Comparison of ENCODE assay signal across 7 mouse cellular contexts in the genomic region with DNA sequence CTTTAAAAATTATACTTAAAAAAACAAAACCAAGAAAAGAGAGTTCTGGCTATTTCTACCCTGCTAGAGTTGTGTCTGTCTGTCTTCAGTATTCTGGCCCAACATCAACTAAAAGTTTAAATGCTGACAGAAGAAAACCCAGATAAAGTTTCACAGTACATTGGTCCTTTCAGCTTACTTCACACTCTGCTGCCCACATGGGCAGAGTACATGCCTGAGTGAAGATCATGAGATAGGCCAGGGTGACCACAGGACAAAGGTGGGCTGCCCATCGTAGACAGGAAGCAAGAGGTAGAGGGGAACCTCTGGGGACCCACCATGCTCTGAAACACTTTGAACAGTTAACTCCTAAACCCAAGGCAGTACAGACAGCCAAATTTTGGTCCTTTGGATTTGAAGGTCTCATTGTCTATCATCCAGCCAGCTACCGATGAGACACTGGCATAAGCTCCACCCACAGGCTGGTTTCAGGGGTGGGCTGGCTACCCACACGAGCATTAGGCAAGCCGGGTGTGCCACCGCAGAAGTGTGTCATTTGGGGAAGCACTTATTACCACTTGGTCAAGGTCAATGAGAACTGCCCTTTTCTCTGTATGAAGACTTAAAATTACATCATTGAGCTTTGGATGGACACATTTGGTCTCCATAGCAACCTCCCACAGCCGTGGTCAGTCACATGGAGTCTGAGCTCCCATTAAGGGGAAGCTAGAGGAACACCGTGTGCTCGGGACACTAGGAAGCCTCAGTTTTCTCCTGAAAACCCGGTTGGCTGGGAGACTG. TPM values are rescaled to one million over a fixed set of nuclear protein-coding genes. Genes with fewer than 3 reads are reported as not detected.
A peak's percentile ranks its signal among the peaks of the same experiment; 100 is the strongest.
DNase-seq lines count a peak whose midpoint lies in the region; ATAC-seq and TF ChIP-seq lines count a peak whose summit lies in the region.

No protein-coding gene starts in this region.

- WGBS in heart, embryonic 13.5 days: 70% methylated on average over 9 of the region's 9 CpGs
- 53% methylated on average over 9 of the region's 9 CpGs for WGBS in lung, postnatal 0 days

- no peak overlapping the region for H3K4me2 ChIP-seq in heart, embryonic 13.5 days
- H3K4me2 ChIP-seq in lung, postnatal 0 days (replicated peaks; ENCODE audit: low read depth, low read length): no peak overlapping the region

- peak; percentile 70 for TF ChIP-seq EP300 in lung, postnatal 0 days (IDR thresholded peaks at IDR 0.05)

- no peaks in the 10 kb centered on the region for H3K9me3 ChIP-seq in heart, embryonic 13.5 days
- no peaks in the 10 kb centered on the region for H3K9me3 ChIP-seq in lung, postnatal 0 days (ENCODE audit: low read length)

- H3K36me3 ChIP-seq in heart, embryonic 13.5 days: peaks cover 55% of the 10 kb centered on the region
- H3K36me3 ChIP-seq in lung, postnatal 0 days (ENCODE audit: insufficient read depth, low read length): peaks cover 11% of the 10 kb centered on the region; the same call in 1 of the 2 replicates

- H3K4me1 ChIP-seq in heart, embryonic 13.5 days: peaks cover 83% of the 10 kb centered on the region
- H3K4me1 ChIP-seq in lung, postnatal 0 days (ENCODE audit: insufficient read depth, low read depth, low read length): peaks cover 11% of the 10 kb centered on the region; the same call in 1 of the 2 replicates

- H3K4me3 ChIP-seq in heart, embryonic 13.5 days: no peak overlapping the region
- H3K4me3 ChIP-seq in lung, postnatal 0 days (ENCODE audit: low read depth, low read length): no peak overlapping the region

- ATAC-seq in heart, embryonic 13.5 days (ENCODE audit: extremely low read depth, insufficient number of reproducible peaks, low FRiP score, low TSS enrichment): no peak
- peak; percentile 40 for ATAC-seq in lung, postnatal 0 days
- no peak for ATAC-seq in CD4-positive, CD25-positive, alpha-beta regulatory T cell, adult 4 months

- H3K9ac ChIP-seq in heart, embryonic 13.5 days: no peak overlapping the region
- no peak overlapping the region for H3K9ac ChIP-seq in lung, postnatal 0 days (replicated peaks; ENCODE audit: low read depth)

- peak; percentile 22 to 55 for DNase-seq in spleen, postnatal 36 days (ENCODE audit: low spot score in 2 of 2)
- DNase-seq in spleen, postnatal 14 days (ENCODE audit: low spot score in 2 of 2): no peak
- DNase-seq in lung, postnatal 0 days (ENCODE audit: low spot score): peak; percentile 89
- DNase-seq in layer of hippocampus, postnatal 14 days (ENCODE audit: low spot score in 2 of 2): no peak
- DNase-seq in cerebellum, adult 11 months: no peak

- H3K27ac ChIP-seq in heart, embryonic 13.5 days (replicated peaks): peak overlapping the region; percentile 96
- H3K27ac ChIP-seq in lung, postnatal 0 days (ENCODE audit: low read length): peak overlapping the region; percentile 75

- no peaks in the 10 kb centered on the region for H3K27me3 ChIP-seq in heart, embryonic 13.5 days (replicated peaks)
- no peaks in the 10 kb centered on the region for H3K27me3 ChIP-seq in lung, postnatal 0 days (replicated peaks; ENCODE audit: insufficient read depth, low read length)

- TF ChIP-seq CTCF in lung, postnatal 0 days (IDR thresholded peaks at IDR 0.05): no peak

RNA-seq across cellular contexts. Expression of gene Ezr, which starts 35.9 kb away (rescaled TPM):
- polyA plus RNA-seq in heart, embryonic 13.5 days (2015; fragmentation: Nextera tagmentation; extraction: Ambion mirVana): 103 and 105 TPM in 2 replicates
- polyA plus RNA-seq in lung, postnatal 0 days (2015; fragmentation: Nextera tagmentation; extraction: Ambion mirVana): 275 and 288 TPM in 2 replicates
- polyA plus RNA-seq in CD4-positive, CD25-positive, alpha-beta regulatory T cell, adult 4 months (2017; shearing (Covaris generic)): 100 to 1,000 TPM; 110 to 136 TPM
- 10 to 100 TPM; 63.0 to 68.2 TPM for total RNA-seq in layer of hippocampus, postnatal 14 days (2021)

Comparison
In these comparisons a context has a peak if more than half of its experiments do, and no peak if none do; other contexts are left out.
1. DNase-seq: peak in spleen, postnatal 36 days (2 of 2) and lung, postnatal 0 days (single experiment); none in spleen, postnatal 14 days (0 of 2), layer of hippocampus, postnatal 14 days (0 of 2) and cerebellum, adult 11 months (single experiment).